Mouse (Mus musculus) bone marrow macrophage, adult 2 months (primary cell): ENCODE results near the gene Shmt2. TPM values are rescaled to one million over a fixed set of nuclear protein-coding genes. Genes with fewer than 3 reads are reported as not detected.
A peak's percentile ranks its signal among the peaks of the same experiment; 100 is the strongest.

Source experiments
- H3K27ac ChIP-seq: 2 replicates; pipeline ENCODE4 v1.5.1; 2012; ENCODE audit warnings: low read depth, low read length; ENCODE audit not compliant: insufficient read depth
- H3K4me1 ChIP-seq: 2 replicates; pipeline ENCODE4 v1.6.1; 2012; ENCODE audit warnings: low read length; ENCODE audit not compliant: control insufficient read depth, insufficient read depth
- H3K4me3 ChIP-seq: 2 replicates; pipeline ENCODE4 v1.5.1; 2012; ENCODE audit warnings: mild to moderate bottlenecking, low read length, moderate library complexity; ENCODE audit not compliant: insufficient read depth
- CTCF ChIP-seq: IDR thresholded peaks from 2 replicates; pipeline ENCODE4 v1.5.1; 2012; ENCODE audit warnings: low read depth, mild to moderate bottlenecking, low read length, moderate library complexity
- POLR2A ChIP-seq: IDR thresholded peaks from 2 replicates; pipeline ENCODE4 v1.6.1; 2012; ENCODE audit warnings: mild to moderate bottlenecking, low read depth, low read length, borderline replicate concordance
- polyA plus RNA-seq: library from polyadenylated mRNA; stranded (reverse); fragments of >200 nt; gene quantifications from 2 replicates; pipeline ENCODE4 v1.2.4, GENCODE M21; 2012; ENCODE audit not compliant: missing spikeins, insufficient read depth, insufficient read length

Gene Shmt2
- polyA plus RNA-seq, 1 experiment, result 21.0 TPM

GRCm38 (mm10) chr10:127519903-127520713 is 2.1 kb downstream of the Shmt2 start:
- Histone ChIP-seq H3K27ac (no peak overlapping the region), H3K4me3 (peak overlapping the region; percentile 86; the same call in 1 of the 2 replicates), H3K4me1 (peaks cover 14% of the 10 kb centered on the region)
- no peak for TF ChIP-seq CTCF

DNA sequence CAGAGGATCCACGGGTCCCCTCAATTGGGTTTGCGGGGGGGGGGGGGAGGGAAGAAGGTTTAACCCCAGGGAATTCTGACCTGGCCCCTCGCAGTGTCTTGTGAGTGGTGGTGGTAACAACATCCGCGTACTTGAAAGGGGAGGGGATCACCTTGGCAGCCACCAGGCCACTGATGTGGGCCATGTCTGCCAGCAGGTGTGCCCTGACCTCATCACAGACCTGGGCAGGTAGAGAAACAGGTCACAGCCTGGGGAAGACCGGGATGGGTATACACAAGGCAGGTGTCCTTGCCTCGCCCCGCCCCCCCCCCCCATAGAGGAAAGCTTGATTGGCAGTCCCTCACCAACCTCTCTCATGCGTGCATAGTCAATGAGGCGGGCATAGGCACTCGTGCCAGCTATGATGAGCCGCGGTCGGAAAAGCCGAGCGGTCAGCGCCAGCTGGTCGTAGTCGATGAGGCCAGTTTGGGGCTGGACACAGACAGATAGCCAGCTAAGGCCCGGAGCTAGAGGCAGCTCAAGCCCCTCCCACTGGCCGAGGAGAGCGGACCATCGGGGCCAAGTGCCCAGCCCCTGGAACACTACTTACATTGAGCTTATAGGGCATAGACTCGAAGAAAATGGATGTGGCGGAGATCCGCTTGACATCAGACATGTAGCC is 3.1 kb downstream of the Shmt2 start:
- Histone ChIP-seq H3K4me3 (no peak overlapping the region), H3K4me1 (peaks cover 17% of the 10 kb centered on the region), H3K27ac (no peak overlapping the region)
- no peak for TF ChIP-seq CTCF
- no peak for TF ChIP-seq POLR2A

- no peak overlapping the region for H3K27ac ChIP-seq
- TF ChIP-seq CTCF (no peak), POLR2A (no peak)
- H3K4me3 ChIP-seq, result no peak overlapping the region
- peaks cover 21% of the 10 kb centered on the region for H3K4me1 ChIP-seq
Measured at GRCm38 (mm10) chr10:127517941-127518340, 4.3 kb downstream of the Shmt2 start.

DNA sequence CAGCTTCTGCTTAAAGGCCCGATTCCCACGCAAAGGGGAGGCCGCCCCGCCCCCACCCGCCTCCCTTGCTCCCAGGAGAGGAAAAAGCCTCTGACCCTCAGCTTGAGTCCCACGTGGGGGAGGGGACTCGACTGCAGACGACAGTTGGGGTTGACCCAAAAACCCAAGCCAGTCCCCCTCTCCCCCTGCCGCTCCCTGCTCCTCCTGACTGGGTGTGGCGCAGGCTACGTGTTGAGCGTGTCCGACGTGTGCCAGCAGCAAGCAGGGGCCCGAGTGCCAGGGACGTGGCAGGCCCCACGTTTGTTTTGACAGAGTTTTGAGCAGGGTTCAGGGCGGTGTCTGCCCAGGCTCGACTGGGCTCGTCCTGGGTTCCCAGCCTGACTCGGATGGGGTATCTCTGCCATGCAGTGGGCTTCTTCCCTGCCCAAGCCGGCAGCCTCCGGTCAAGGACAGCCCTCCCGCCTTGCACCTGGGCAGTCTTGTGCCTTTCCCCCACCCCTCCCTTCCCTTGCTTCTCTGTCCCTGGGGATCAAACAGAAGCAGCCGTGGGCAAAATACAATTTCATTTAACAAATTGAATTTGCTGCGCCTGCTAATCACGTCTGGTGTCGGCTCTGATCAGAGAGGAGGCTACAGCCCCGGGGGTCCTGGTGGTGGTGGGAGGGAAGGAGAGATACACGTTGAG is 5.5 kb downstream of the Shmt2 start:
- TF ChIP-seq CTCF (no peak), POLR2A (no peak)
- peaks cover 22% of the 10 kb centered on the region for H3K4me1 ChIP-seq
- H3K4me3 ChIP-seq, result no peak overlapping the region
- no peak overlapping the region for H3K27ac ChIP-seq

GRCm38 (mm10) chr10:127515983-127516459 is 6.2 kb downstream of the Shmt2 start:
- no peak overlapping the region for H3K27ac ChIP-seq
- no peak for TF ChIP-seq CTCF
- no peak for TF ChIP-seq POLR2A
- peaks cover 20% of the 10 kb centered on the region for H3K4me1 ChIP-seq
- no peak overlapping the region for H3K4me3 ChIP-seq

DNA sequence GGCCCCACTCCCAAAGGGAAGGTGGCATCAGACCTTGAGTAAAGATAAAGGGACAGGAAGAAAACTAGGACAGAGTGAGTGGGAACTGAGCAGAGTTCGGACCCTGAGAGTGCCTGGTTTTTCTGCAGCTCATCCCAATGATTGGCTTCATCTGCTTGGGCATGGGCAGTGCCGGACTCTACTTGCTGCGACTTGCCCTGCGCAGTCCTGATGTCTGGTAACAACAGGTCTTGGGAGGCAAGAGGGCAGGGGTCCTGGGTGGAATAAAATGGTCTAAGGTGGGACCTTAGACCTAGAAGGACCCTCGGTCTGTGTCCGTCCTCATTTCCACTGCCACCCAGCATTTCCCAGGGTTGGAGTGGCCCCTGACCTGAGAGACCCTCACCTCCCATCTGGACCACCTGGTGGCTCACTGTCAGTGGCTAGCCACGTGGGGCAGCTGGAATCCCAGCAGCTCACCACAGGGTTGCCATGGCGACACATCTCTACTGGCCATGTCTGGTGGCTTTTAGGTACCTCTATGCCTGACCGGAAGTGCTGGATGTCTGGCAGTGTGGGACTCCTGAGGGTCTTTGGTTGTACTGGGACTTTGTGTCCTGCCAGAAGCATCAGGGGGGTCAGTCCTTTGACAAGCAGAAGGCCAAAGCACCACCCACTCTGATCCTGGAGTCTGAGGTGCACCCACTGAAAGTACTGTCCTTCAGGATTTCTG is 6.8 kb downstream of the Shmt2 start:
- H3K27ac ChIP-seq, result no peak overlapping the region
- H3K4me3 ChIP-seq, result no peak overlapping the region

GRCm38 (mm10) chr10:127514764-127515163 is 7.5 kb downstream of the Shmt2 start, which contains the start of gene Ndufa4l2:
Gene Ndufa4l2 (plus strand): TSS chr10:127514967.
- H3K27ac ChIP-seq, result no peak within 1 kb of the TSS
- peaks cover 10% of the 10 kb centered on the region for H3K4me1 ChIP-seq
- no peak within 1 kb of the TSS for H3K4me3 ChIP-seq
- TF ChIP-seq CTCF (no peak), POLR2A (no peak)

More for the DNA sequence above, 6.8 kb downstream of the Shmt2 start:
- H3K4me1 ChIP-seq, result peaks cover 14% of the 10 kb centered on the region
- TF ChIP-seq POLR2A, result no peak
- no peak for TF ChIP-seq CTCF

GRCm38 (mm10) chr10:127514111-127514698 is 8.0 kb downstream of the Shmt2 start:
- Histone ChIP-seq H3K4me1 (peaks cover 10% of the 10 kb centered on the region), H3K4me3 (no peak overlapping the region), H3K27ac (no peak overlapping the region)
- TF ChIP-seq CTCF (no peak), POLR2A (no peak)

DNA sequence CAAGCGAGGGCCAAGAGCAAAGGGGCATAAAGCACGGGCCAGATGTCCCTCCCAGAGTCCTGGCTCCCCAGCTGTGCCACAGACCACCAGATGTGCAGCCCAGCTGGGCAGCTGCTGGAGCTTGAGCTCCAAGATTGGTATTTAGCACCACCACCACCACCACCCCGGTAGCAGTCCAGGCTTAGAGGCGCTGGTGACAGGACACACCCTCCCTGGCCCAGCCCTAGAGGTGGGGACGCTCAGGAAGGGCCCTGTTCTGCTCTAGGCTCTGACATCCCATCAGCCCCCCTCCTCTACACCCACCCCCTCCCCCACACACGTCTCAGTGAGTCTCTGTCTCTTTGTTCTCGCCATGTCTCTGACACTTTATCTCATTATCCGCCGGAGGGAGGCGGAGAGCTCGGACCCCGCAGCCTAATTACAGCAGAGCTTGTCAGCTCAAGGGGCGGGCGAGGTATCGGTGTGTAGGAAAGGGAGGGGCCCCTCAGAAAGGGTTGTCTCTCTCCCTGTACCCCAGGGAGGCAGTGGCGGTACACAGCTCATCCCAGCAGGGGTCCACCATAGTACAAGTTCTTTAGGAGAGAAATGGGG is 8.6 kb downstream of the Shmt2 start:
- H3K4me3 ChIP-seq, result peak overlapping the region; percentile 49
- no peak for TF ChIP-seq POLR2A
- TF ChIP-seq CTCF, result no peak
- no peak overlapping the region for H3K27ac ChIP-seq
- peaks cover 12% of the 10 kb centered on the region for H3K4me1 ChIP-seq
